Mouse (Mus musculus): ENCODE data around the gene Cadm4.
A peak's percentile ranks its signal among the peaks of the same experiment; 100 is the strongest.

The Cadm4 gene

DNA sequence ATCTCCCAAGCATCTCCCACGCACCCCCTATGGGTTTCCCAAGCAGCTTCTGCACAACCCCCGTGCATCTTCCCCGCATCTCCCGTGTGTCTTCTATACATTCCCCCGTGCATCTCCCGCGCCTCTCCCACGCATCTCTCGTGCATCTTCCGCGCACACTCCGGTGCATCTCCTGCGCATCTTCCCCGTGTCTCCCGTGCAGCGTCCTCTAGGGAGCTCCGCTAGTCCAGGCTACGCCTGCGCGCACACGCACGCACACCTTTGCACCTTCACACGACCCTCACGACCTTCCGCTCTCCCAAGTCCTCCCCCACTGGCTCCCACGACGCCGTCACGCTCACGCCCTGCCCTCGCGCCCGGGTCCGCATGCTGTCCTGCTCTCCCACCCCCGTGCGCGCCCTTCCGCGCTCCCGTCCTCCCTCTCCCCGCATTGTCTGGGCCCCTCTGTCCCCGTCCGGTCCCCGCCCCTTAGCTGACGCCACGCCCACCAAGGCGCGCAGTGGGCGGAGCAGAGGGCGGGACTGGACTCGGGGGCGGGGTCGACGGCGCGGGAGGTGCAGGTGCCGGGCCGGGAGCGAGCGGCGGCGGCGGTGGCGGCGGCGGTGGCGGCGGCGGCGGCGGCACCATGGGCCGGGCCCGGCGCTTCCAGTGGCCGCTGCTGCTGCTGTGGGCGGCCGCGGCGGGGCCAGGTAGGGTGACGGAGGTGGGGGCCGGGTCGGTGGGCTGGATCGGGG is at the start of gene Cadm4:
Gene Cadm4, plus strand, starts transcription at position 550 of the 734 bp plus-strand sequence.
- peak; percentile 91 to 92 for DNase-seq

DNA sequence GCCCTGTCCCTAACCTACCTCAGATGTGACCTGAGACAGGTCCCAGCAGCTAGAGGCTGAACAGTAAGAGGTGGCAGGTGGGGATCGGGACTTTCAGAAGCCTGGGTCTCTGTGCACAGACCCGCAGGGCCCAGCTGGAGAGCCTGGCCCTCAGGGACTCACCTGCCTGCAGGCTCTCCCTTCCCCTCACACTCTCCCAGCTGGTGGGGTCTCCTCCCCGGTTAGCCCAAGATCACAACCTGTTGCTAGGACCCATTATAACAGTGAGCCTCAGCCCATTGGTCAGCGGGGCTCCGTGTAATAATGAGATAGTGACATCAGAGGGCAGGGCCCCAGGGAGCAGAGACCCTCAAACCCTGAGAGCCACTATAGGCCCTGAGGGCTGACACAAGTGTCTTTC is 46.5 kb upstream of the Cadm4 start:
- no peak for DNase-seq

DNA sequence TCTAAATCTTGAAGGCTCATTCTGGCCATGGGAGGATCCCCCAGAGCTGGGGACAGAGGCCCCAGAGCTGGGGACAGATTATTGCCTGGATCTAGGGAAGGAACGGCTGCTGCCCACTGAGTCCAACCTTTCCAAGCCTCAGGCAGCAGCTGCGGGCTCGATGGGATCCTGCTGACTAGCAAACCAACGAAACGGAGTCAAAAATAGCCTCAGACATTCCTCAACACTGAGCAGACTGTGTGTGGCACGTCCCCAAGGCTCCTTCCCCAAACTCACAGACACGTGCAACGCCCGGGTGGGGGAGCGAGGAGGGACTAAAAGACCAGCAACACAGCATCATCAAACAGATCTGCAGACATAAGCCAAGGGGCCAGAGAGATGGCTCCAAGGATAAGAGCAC is 43.8 kb upstream of the Cadm4 start:
- no peak for DNase-seq

DNA sequence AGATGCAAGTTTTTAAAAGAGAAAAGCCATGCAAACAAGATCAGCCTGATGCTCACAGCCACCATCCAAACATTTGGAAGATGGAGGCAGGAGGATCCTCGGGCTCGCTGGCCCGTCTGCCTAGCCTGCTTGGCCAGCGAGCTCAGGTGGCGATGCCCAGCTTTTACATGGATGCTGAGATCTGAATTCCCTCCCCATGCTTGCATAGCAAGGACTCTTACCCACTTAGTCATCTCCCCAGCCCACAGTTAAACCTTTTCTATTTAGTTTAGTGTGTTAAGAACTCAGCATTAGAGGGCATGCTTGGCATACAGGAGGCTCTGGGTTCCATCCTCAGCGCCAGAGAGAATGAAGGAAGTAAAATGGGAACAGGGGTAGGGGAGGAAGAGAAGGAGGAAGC is 42.6 kb upstream of the Cadm4 start:
- no peak for DNase-seq

DNA sequence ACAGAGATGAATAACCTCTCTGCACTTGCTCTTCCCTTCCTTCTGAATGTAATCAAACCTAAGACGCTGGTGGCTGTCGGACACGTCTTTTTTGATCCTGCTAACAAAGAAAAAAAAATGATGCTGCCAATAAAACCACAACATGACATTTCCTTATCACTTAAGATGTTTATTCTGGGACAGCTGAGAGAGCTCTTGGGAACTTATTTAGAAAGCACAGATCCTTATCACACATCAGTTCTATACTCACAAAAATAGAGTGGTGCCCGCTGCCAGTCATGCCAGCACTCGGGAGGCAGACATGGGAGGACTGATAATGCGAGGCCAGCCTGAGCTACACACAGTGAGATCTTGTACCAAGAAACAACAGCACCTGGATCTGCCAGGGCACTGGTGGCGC is 41.9 kb upstream of the Cadm4 start:
- no peak for DNase-seq

DNA sequence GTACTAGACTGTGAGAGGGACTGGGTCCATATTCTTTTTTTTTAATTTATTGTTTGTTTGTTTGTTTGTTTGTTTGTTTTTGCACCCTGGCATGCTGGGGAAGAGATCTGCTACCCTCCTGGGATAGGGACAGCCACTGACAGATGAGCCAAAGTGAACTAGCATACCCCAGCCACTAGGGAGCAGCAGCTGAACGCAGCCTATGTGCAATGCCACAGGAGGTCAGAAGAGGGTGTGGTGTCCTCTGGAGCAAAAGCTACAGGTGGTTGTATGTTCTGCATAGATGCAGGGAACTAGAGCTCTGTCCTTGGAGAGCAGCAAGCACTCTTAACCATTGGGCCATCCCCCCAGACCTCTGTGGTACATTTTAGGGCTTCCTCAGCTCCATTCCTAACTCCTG is 40.0 kb upstream of the Cadm4 start:
- peak; percentile 86 to 89 for DNase-seq

DNA sequence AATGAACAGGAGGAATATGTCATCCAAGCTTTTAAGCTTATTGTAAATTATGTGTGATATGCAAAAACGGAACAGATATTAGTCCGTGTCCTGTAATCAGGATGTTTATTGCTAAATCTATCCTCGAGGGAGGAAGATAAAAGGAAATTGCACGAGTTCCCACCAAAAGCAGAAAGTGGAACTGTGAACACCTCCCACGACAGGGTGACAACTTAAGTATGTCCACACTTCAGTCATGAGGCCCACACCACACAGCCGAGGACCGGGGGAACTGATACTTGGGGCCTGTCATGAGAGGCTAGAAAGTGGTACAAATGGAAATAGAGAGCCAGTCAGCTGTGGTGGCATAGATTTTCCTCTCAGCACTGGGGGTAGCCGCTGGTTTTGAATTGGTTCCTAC is 39.5 kb upstream of the Cadm4 start:
- DNase-seq, result peak; percentile 85 to 88

DNA sequence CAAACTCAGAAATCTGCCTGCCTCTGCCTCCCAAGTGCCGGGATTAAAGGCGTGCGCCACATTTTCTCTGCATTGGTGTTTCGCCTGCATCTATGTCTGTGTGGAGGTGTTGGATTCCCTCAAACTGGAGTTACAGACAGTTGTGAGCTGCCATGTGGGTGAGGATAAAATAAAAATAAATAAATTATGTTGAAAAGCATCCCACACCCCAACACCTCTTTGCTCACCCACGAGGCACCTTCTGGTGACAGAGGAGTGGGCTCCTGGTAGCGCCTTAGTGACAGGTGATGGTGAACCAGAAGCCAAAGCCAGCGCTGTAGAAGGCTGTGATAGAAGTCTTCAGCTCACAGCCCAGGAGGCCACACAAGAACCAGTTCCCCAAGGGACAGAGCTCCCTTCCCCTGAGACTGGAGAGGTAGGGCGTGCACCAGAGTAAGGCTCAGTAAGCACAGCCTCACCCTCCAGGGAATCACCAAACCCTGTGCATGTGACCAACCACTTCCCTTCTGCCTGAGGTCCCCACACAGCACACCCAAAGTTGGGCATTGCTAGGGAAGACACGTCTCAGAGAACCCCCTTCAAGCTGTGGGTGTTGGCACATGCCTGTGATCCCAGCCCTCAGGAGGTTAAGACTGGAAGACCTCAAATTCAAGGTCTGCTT is 36.4 kb upstream of the Cadm4 start:
- peak; percentile 96 to 98 for DNase-seq

DNA sequence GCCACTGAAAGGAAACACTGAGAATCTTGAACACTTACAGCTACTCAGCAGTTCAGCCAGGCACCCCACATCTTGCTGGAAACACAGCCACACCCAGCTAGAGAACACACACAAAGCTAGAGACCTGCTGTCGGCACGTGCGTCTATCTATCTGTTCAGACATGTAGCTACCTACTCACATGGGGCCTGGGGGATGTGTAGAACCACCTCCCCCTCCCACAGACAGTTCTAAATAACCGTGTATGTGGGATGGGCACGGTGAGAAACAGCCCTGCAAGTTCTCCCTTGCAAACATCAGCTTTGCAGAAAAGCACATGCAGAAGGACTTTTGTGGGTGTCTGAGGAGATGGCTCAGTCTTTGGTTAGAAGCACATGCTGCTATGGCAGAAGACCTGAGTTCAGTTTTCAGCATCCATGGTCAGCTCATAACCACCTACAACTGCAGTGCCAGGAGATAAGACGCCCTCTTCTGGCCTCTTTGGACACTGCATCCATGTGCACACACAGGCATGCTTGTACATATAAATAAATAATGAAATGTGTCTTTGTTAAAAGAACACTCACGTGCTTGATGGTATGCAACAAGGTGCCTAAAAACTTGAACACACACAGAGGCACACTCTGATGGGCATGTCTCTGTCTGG is 35.0 kb upstream of the Cadm4 start:
- peak; percentile 52 to 58 for DNase-seq

DNA sequence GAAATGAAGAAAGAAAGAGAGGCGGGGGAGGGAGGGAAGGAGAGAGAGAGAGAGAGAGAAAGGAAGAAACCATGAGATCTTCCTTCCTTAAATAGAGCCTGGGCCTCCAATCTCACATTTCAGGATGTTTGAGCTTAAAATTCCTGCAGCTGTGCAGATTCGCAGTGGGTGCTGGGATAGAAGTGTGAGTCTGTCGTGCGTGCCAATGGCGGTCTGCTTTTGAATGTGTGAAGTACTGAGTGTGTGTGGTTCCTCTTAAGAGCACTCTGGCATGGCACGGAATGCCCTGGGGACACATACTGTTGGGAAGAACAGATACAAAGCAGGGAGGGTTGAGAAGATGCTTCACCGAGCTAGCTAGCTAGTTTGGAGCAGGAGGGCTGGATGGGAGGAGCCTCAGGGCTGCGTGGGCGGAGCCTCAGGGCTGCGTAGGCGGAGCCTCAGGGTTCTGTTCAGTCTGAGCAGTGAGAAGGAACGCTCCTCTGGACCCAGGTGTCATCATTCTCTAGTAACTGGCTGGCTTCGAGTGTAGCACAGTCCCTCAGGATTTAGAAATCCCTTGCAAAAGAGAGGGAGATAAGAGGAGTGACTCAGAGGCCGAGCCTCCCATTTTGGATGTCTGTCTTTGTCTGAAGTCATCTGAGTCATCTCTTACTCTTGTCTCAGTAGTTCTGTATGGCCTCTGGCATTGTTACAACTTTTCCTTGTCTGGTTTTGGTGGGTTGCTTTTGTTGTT is 32.9 kb upstream of the Cadm4 start:
- peak; percentile 55 to 58 for DNase-seq

DNA sequence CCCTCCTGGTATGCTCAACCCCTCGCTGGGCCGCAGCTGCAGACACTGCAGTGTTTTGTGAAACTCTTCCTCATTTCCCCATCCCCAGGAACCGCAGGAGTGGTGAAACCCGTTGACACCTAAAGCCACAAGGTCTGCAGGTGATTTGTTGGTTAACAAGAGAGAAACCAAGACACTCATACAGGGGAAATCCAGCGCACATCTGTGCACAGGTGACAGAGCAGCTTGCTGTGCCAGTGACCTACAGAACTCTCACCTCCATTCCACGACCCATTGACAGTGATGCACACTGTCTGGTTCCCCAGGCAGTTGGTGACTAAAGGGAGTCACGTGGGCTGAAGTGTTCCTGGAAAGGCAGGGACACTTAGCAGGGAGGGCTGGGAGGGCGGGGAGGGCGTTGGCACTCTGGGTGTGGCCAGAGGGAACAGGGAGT is 31.2 kb upstream of the Cadm4 start:
- peak; percentile 41 to 51 for DNase-seq

DNA sequence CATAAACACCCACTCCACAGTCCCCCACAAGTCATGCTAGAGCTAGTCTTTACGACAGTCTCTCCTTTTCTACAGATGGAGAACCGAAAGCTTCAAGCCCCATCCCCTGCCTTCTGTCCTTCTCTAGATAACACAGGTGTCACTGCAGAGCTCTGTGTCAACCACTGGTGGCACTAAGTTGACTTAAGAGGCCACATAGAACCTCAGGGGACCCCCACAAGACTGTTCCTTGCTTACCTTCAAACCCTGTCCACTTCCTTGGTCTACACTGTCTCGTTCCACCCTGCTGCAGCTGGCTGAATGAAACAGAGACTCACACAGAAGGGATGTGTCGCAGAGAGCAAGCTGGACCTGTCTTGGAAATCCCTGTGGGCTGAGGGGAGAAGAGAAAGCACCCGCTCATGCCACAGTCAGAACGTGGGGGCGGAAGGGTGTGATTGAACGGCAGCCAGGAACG is 29.9 kb upstream of the Cadm4 start, which contains the start of gene Irgc1:
Gene Irgc1, minus strand, starts transcription at position 443 of the 457 bp plus-strand sequence.
- peak; percentile 61 to 69 for DNase-seq

DNA sequence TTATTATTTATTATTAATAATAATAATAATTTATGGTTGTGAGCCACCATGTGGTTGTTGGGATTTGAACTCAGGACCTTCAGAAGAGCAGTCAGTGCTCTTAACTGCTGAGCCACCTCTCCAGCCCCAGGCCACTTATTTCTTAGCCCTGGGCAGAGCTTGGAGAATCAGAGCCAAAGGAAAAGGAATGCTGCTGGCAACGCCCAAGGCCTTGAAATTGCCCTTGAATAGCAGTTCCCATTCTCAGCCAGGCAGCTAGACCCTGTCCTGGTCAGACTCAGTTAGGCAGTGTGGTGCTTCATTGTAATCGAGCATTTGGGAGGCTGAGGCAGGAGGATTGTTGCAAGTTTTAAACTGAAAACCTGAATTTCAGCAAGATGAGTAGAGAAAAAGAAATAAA is 27.6 kb upstream of the Cadm4 start:
- DNase-seq, result no peak

DNA sequence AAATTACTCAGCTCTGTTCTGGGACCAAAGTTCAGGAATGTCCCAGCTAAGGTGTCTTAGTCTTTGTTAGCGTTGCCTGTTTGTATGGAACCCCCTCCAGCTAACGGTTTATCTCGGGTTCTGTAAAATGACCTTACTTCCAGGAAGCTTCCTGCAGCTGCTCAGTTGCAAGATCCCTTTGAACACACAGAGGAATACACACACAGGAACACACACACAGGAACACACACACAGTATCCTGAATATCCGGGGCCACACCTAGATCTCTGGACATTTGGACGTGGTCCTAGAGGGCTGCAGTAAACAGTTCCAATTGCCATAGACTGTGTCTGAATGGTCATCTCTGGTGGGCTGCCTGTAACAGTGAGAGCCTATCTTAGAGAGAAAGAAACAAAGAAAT is 26.1 kb upstream of the Cadm4 start:
- DNase-seq, result no peak

DNA sequence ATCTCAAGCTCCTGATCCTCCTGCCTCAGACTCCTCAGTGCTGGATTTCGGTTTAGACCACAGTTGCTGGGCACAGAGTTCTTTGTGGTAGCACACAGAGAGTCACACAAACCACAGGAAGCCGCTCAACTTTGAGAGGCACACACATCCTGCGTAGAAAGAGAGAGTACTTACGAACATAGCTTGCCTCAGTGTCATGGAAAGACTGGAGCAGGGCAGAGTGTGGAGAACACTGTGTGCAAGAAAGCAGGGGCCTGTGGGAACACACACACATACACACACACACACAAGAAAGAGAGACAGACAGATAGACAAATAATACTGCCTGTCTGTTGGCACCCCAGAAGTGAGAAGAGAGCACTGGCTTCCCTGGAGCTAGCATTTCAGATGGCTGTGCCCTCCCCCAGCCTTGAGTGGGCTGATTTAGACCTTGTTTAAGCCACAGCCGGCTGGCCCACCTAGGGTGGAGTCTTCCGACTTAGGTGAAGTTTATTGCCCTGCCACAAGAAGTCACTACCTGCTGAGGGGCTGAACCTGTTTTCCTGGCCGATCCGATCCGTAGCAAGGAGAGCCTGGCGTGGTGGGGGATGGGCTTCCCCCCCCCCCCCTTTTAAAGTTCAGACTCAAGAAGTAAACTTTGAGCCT is 24.0 kb upstream of the Cadm4 start:
- peak; percentile 73 to 80 for DNase-seq

DNA sequence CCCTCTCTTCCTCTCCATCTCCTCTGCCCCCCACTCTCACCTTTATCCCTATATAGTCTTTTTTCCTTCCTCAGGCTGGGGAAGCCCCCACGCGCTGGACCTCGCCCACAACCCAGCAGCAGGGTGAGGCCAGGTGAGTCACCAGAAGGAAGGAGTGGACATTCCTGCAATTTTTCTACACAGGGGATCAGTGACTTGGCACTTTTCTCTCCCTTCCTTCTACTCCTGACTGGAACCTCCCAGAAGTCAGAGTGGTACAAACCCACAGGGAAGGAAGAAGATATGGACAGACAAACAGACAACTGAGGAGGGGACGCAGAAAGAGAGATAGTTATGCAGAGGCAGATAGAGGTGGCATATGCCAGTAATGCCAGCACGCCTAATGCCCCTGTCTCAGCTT is 22.4 kb upstream of the Cadm4 start:
- DNase-seq, result no peak

DNA sequence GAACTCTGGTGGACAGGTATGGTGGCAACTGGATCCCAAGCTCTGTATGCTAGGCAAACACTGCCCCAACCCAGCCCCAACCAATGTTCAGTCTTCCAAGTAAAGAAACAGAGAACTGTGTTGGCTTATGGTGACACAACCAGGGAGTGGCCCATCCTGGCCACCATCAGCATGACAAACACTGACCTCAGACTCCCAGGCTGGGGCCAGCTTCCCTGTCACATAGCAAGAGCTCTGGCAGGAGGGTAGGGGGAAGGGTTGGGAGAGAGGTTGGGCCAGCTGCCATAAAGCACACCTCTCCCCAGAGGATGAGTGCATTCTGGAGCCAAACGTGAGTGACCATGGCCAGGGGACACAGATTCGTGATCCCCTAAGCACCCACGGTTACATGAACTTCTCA is 22.0 kb upstream of the Cadm4 start:
- no peak for DNase-seq

DNA sequence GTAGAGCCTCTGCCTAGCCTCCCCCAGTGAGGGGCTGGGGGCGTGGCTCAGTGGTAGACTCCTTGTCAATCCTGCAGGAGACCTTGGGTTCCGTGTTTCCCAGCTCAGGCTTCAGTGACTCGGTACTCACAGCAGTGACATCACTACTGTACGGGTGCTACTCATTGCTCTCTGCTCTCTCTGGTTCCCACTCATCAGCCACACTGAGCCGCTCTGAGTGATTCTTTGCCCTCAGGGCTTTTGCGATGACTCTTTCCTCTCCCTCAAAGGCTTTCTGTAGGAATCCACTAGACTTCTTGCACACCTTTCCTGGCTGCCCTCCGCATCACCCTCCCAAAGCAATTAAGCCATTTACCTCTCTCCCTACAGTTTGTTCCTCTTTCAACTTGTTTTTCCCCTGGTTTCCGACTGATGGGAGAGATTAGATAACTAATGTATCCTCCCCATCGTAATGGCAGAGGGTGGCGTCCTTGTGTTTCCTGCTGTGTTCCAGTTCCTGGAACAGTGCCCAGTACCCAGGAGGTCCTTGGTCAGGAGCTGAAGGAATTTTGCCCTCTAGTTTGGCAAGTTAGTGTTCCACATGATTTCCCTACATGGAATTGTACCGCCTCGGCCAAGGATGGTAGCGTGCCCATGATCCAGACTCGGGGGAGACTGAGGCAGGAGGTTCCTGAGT is 20.3 kb upstream of the Cadm4 start:
- no peak for DNase-seq

DNA sequence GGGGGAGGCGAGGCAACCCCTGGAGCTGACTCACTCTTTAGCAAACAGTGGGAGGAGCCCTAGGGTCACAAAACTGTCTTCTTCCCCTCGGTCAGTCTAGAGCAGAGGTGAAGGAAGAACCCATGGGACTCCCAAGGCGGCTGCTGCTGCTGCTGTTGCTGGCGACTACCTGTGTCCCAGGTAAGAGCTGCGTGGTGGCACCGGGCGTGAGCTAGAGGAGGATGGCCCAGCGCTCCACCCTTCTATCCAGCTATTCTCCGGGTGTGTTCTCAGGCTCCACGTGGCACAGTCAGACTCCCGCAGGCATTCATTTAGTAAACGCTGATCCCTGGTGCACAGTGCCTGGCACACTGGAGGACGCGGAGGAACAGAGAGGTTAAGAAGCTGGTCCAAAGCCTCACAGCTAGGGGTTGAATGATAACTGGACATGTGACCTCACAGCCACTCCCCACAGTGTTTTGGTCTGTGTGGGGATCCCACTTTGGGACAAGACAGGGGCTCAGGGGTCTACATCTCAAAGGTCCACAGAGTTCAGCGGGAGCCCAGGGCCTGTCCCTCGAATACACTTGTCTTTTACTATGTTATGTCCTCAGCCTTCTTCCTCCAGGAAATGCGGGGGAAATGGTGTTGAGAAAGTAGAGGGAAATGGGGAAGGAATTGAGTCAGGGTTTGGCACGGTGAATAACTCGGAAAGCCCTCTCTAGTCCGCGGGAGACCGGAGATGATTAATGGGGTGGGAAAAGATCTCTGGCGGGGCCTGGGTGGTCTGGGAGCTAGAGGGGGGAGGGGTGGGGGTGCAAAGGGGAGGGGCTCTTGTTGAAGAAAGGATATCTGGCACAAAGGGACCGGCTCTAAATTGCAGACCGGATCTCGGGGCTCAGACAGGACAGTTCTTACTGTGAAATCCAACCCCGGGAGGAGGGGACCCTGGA is 19.2 kb upstream of the Cadm4 start, which contains the start of gene Plaur:
Gene Plaur, plus strand, starts transcription at position 97 of the 932 bp plus-strand sequence.
- DNase-seq, result peak; percentile 74 to 77

DNA sequence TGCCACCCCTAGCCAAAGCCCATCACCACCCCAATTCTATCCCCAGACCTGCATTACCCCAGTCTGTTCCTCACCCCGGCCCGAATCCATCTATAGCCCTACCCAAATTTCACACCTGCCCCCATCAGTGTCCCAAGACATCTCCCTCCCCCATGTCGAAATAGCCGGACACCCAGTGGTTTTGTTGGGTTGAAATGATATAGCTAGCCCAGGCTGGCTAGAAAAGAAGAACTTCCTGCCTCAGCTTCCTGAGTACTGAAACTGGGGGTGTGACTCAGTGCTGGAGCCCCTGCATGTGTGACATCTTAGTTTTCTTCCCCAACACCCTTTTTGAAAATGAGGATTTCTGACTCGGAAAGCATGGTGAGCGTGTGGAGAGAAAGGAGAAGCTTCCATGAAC is 15.0 kb upstream of the Cadm4 start:
- DNase-seq, result no peak

DNA sequence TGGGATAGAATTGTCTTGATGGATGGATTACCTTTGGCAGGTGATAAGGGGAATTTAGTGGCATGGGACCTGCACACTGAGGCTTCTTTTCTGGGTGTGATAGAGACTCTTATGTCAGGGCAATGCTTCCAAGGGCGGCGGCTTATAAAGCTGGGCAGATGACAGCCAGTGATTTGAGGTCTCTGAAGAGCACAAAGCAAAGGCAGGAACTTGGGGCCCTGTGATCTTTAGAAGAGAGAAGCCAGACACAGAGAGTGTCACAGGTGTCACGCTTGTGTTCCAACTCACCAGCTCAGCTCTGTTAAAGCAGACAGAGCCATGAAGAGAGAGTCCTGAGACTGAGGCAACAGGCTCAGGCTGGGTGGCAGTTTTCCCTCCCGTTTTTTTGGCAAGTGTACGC is 13.9 kb upstream of the Cadm4 start:
- peak in 1 of 2 experiments; percentile 17 for DNase-seq
